Mouse (Mus musculus): Measurements from ENCODE around the gene Rpl27a. TPM values are rescaled to one million over a fixed set of nuclear protein-coding genes. Genes with fewer than 3 reads are reported as not detected.

Gene Rpl27a
- polyA plus RNA-seq, 1 experiment from 2014 or later = 134 TPM

DNA sequence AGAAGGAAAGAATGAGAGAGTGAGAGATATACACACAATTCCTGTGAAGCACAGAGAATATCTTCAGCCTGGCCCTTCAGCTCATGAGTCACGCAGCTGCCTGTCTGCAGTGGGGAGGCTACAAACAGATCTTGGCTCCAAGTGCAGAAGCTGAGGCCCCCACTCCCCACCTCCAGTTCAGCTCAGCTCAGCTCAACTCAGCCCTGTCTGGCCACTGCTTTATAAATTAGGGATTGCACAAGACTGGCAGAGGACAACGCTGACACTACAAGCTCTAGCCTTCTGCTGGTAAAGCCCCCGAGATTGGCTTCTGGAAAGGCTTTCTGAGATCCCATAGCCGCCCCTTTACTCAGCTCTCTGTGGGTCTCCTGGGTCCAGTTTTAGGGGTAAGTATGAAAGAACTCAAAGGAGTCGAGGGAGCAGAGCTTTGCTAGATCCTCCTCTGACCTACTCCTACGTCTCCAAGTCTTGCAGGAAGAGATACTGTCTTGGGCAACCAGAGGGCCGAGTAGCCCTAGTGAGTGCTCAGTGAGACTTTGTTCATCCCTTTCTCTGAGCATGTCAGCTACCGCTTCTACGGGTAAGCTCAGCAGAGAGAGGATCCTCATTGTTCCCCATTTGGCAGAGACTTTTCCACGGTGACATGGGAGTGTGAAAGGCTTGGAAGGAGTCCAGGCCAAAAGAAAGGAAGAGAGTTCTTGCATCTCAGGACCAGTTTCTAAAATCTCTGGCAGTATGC is 26.5 kb downstream of the Rpl27a start:
- Histone ChIP-seq H3K9me3 (ENCODE audit: control insufficient read depth, low read length) (no peaks in the 10 kb centered on the region), H3K36me3 (ENCODE audit: control insufficient read depth, insufficient read depth, low read length) (peaks cover 14% of the 10 kb centered on the region), H3K9ac (ENCODE audit: low read length) (no peak overlapping the region), H3K4me2 (ENCODE audit: low read depth, low read length) (no peak overlapping the region), H3K4me1 (replicated peaks; ENCODE audit: control insufficient read depth, insufficient read depth, low read length) (peaks cover 22% of the 10 kb centered on the region), H3K4me3 (ENCODE audit: low read length) (no peak overlapping the region), H3K27me3 (ENCODE audit: control insufficient read depth, insufficient read depth, low read depth, low read length) (no peaks in the 10 kb centered on the region), H3K27ac (ENCODE audit: low read length) (peak overlapping the region; percentile 87)
- peak; percentile 93 for ATAC-seq (ENCODE audit: low read depth)
- 43% methylated on average over 10 of the region's 10 CpGs for WGBS

- WGBS = 89% methylated on average over 2 of the region's 2 CpGs
- H3K27ac ChIP-seq (ENCODE audit: low read length) = peak overlapping the region; percentile 37
Observed at GRCm38 (mm10) chr7:109546186-109546585, 27.2 kb downstream of the Rpl27a start.

GRCm38 (mm10) chr7:109546726-109547125 is 27.8 kb downstream of the Rpl27a start:
- no peak overlapping the region for H3K4me3 ChIP-seq (ENCODE audit: low read length)
- peaks cover 13% of the 10 kb centered on the region for H3K36me3 ChIP-seq (ENCODE audit: control insufficient read depth, insufficient read depth, low read length)
- peaks cover 22% of the 10 kb centered on the region for H3K4me1 ChIP-seq (replicated peaks; ENCODE audit: control insufficient read depth, insufficient read depth, low read length)
- H3K9ac ChIP-seq (ENCODE audit: low read length) = no peak overlapping the region
- H3K27ac ChIP-seq (ENCODE audit: low read length) = peak overlapping the region; percentile 37
- ATAC-seq (ENCODE audit: low read depth) = no peak
- H3K9me3 ChIP-seq (ENCODE audit: control insufficient read depth, low read length) = no peaks in the 10 kb centered on the region
- 83% methylated on average over 5 of the region's 5 CpGs for WGBS
- H3K27me3 ChIP-seq (ENCODE audit: control insufficient read depth, insufficient read depth, low read depth, low read length) = no peaks in the 10 kb centered on the region
- H3K4me2 ChIP-seq (ENCODE audit: low read depth, low read length) = no peak overlapping the region

More at GRCm38 (mm10) chr7:109546186-109546585, 27.2 kb downstream of the Rpl27a start:
- ATAC-seq (ENCODE audit: low read depth) = no peak
- Histone ChIP-seq H3K9me3 (ENCODE audit: control insufficient read depth, low read length) (no peaks in the 10 kb centered on the region), H3K9ac (ENCODE audit: low read length) (no peak overlapping the region), H3K4me3 (ENCODE audit: low read length) (no peak overlapping the region), H3K4me1 (replicated peaks; ENCODE audit: control insufficient read depth, insufficient read depth, low read length) (peaks cover 22% of the 10 kb centered on the region), H3K27me3 (ENCODE audit: control insufficient read depth, insufficient read depth, low read depth, low read length) (no peaks in the 10 kb centered on the region), H3K4me2 (ENCODE audit: low read depth, low read length) (no peak overlapping the region), H3K36me3 (ENCODE audit: control insufficient read depth, insufficient read depth, low read length) (peaks cover 13% of the 10 kb centered on the region)

- Histone ChIP-seq H3K9ac (ENCODE audit: low read length) (peak overlapping the region; percentile 45), H3K4me2 (ENCODE audit: low read depth, low read length) (no peak overlapping the region), H3K27me3 (ENCODE audit: control insufficient read depth, insufficient read depth, low read depth, low read length) (no peaks in the 10 kb centered on the region), H3K36me3 (ENCODE audit: control insufficient read depth, insufficient read depth, low read length) (peaks cover 8% of the 10 kb centered on the region), H3K27ac (ENCODE audit: low read length) (peak overlapping the region; percentile 80), H3K9me3 (ENCODE audit: control insufficient read depth, low read length) (no peaks in the 10 kb centered on the region), H3K4me3 (ENCODE audit: low read length) (no peak overlapping the region), H3K4me1 (replicated peaks; ENCODE audit: control insufficient read depth, insufficient read depth, low read length) (peaks cover 41% of the 10 kb centered on the region)
- 15% methylated on average over 6 of the region's 6 CpGs for WGBS
- ATAC-seq (ENCODE audit: low read depth) = peak; percentile 42
Observed at GRCm38 (mm10) chr7:109559536-109559935, 40.6 kb downstream of the Rpl27a start.

DNA sequence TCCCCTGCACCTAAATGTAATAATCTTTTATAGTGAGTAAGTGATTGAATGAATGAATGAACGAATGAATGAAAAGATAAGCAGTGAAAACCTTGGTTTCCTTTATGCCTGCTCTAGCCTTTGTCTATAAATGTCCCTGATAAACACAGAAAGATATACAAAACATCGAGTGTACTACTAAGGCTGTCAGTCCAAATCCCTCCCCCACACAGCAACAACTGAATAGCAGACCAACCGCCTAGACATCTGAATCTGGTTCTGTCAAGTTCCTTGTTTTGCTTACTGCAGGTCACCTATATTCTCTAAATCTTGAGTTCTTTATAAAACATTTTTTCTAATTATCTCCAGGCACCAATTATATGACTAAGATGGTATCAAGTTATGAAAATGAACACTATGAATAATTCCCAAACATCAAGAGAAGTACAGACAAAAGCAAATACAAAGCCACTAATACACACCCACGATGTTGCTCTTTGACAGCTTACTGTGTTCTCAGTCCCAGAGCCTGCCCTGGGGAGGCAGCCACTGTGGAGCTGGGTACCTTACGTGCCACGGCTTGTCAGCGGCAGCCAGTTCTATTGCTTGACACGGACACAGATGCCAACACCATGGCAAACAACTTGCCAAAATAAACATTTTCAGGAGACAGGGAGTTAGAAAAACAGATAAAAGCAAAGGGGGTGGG is 42.7 kb downstream of the Rpl27a start:
- peak; percentile 90 for ATAC-seq (ENCODE audit: low read depth)
- WGBS = 20% methylated on average over 8 of the region's 8 CpGs
- Histone ChIP-seq H3K4me3 (ENCODE audit: low read length) (no peak overlapping the region), H3K4me2 (ENCODE audit: low read depth, low read length) (no peak overlapping the region), H3K9ac (ENCODE audit: low read length) (no peak overlapping the region), H3K27me3 (ENCODE audit: control insufficient read depth, insufficient read depth, low read depth, low read length) (no peaks in the 10 kb centered on the region), H3K4me1 (replicated peaks; ENCODE audit: control insufficient read depth, insufficient read depth, low read length) (peaks cover 41% of the 10 kb centered on the region), H3K27ac (ENCODE audit: low read length) (peak overlapping the region; percentile 72), H3K36me3 (ENCODE audit: control insufficient read depth, insufficient read depth, low read length) (peaks cover 2% of the 10 kb centered on the region; the same call in 1 of the 2 replicates), H3K9me3 (ENCODE audit: control insufficient read depth, low read length) (no peaks in the 10 kb centered on the region)

GRCm38 (mm10) chr7:109562154-109562599 is 43.2 kb downstream of the Rpl27a start:
- WGBS = 9% methylated on average over 4 of the region's 4 CpGs
- Histone ChIP-seq H3K36me3 (ENCODE audit: control insufficient read depth, insufficient read depth, low read length) (no peaks in the 10 kb centered on the region), H3K27ac (ENCODE audit: low read length) (peak overlapping the region; percentile 90), H3K4me3 (ENCODE audit: low read length) (no peak overlapping the region), H3K4me1 (replicated peaks; ENCODE audit: control insufficient read depth, insufficient read depth, low read length) (peaks cover 46% of the 10 kb centered on the region), H3K9ac (ENCODE audit: low read length) (peak overlapping the region; percentile 5; the same call in 1 of the 2 replicates), H3K27me3 (ENCODE audit: control insufficient read depth, insufficient read depth, low read depth, low read length) (no peaks in the 10 kb centered on the region), H3K4me2 (ENCODE audit: low read depth, low read length) (peak overlapping the region; percentile 26), H3K9me3 (ENCODE audit: control insufficient read depth, low read length) (no peaks in the 10 kb centered on the region)
- no peak for ATAC-seq (ENCODE audit: low read depth)

DNA sequence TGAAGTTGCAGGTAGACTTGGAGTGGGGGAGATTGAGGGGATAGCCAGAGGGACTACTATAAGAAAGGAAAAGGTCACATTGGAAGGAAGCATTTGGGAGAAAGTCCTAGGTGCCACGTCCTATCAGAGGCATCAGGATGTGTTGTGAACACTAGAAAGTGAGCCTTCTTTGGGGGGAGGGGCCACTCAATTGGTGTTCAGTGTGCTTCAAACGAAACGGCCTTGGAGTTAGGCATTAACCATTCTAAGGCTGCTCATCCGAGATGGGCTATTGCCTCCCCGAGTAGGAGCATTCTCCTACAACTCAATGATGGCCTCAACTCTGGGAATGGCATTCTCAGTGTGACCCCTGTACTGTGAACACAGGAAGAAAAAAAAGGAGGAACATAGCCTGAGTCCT is 43.7 kb downstream of the Rpl27a start:
- ATAC-seq (ENCODE audit: low read depth) = no peak
- Histone ChIP-seq H3K4me2 (ENCODE audit: low read depth, low read length) (peak overlapping the region; percentile 26), H3K4me3 (ENCODE audit: low read length) (no peak overlapping the region), H3K27me3 (ENCODE audit: control insufficient read depth, insufficient read depth, low read depth, low read length) (no peaks in the 10 kb centered on the region), H3K9ac (ENCODE audit: low read length) (peak overlapping the region; percentile 5; the same call in 1 of the 2 replicates), H3K4me1 (replicated peaks; ENCODE audit: control insufficient read depth, insufficient read depth, low read length) (peaks cover 48% of the 10 kb centered on the region), H3K36me3 (ENCODE audit: control insufficient read depth, insufficient read depth, low read length) (no peaks in the 10 kb centered on the region), H3K27ac (ENCODE audit: low read length) (peak overlapping the region; percentile 90), H3K9me3 (ENCODE audit: control insufficient read depth, low read length) (no peaks in the 10 kb centered on the region)
- WGBS = 33% methylated on average over 5 of the region's 5 CpGs

GRCm38 (mm10) chr7:109563775-109564362 is 44.9 kb downstream of the Rpl27a start:
- Histone ChIP-seq H3K4me2 (ENCODE audit: low read depth, low read length) (no peak overlapping the region), H3K36me3 (ENCODE audit: control insufficient read depth, insufficient read depth, low read length) (peaks cover 4% of the 10 kb centered on the region; the same call in 1 of the 2 replicates), H3K27me3 (ENCODE audit: control insufficient read depth, insufficient read depth, low read depth, low read length) (no peaks in the 10 kb centered on the region), H3K9ac (ENCODE audit: low read length) (no peak overlapping the region), H3K4me3 (ENCODE audit: low read length) (no peak overlapping the region), H3K27ac (ENCODE audit: low read length) (peak overlapping the region; percentile 90), H3K4me1 (replicated peaks; ENCODE audit: control insufficient read depth, insufficient read depth, low read length) (peaks cover 60% of the 10 kb centered on the region), H3K9me3 (ENCODE audit: control insufficient read depth, low read length) (no peaks in the 10 kb centered on the region)
- no peak for ATAC-seq (ENCODE audit: low read depth)
- 57% methylated on average over 4 of the region's 4 CpGs for WGBS

GRCm38 (mm10) chr7:109566327-109566726 is 47.4 kb downstream of the Rpl27a start:
- Histone ChIP-seq H3K4me3 (ENCODE audit: low read length) (no peak overlapping the region), H3K4me1 (replicated peaks; ENCODE audit: control insufficient read depth, insufficient read depth, low read length) (peaks cover 40% of the 10 kb centered on the region), H3K4me2 (ENCODE audit: low read depth, low read length) (no peak overlapping the region), H3K9ac (ENCODE audit: low read length) (no peak overlapping the region), H3K36me3 (ENCODE audit: control insufficient read depth, insufficient read depth, low read length) (peaks cover 6% of the 10 kb centered on the region; the same call in 1 of the 2 replicates), H3K9me3 (ENCODE audit: control insufficient read depth, low read length) (no peaks in the 10 kb centered on the region), H3K27me3 (ENCODE audit: control insufficient read depth, insufficient read depth, low read depth, low read length) (no peaks in the 10 kb centered on the region), H3K27ac (ENCODE audit: low read length) (no peak overlapping the region)
- ATAC-seq (ENCODE audit: low read depth) = no peak

Measured in lung, embryonic 16.5 days (tissue).